Mouse (Mus musculus) brain, embryonic 14.5 days (tissue): ENCODE data around the gene Nfkbiz. TPM values are rescaled to one million over a fixed set of nuclear protein-coding genes. Genes with fewer than 3 reads are reported as not detected.
"Not testable (repeated sequence)": the region's sequence is repeated elsewhere in the genome, so short reads cannot be mapped to it uniquely, and the experiment has no call there.

Experiments used
- DNase-seq: peaks from one replicate; pipeline ENCODE4 v3.0.0-alpha.2; 2011; ENCODE audit warnings: low read depth
- CTCF ChIP-seq: fragments of 200-500 bp; IDR thresholded peaks from 2 replicates; pipeline ENCODE4 v1.5.1; 2012; ENCODE audit warnings: inconsistent platforms, mild to moderate bottlenecking, moderate library complexity, borderline replicate concordance; ENCODE audit not compliant: insufficient read depth, insufficient read length; ENCODE audit errors: extremely low read depth
- POLR2A ChIP-seq: fragments of 200-500 bp; IDR thresholded peaks from 2 replicates; pipeline ENCODE4 v1.6.1; 2012; ENCODE audit warnings: mild to moderate bottlenecking, inconsistent platforms, borderline replicate concordance; ENCODE audit not compliant: poor library complexity, insufficient read depth, insufficient read length, severe bottlenecking; ENCODE audit errors: extremely low read depth
- polyA plus RNA-seq: library from polyadenylated mRNA; depleted of rRNA; stranded (reverse); fragments of >200 nt; gene quantifications from 2 replicates; pipeline ENCODE4 v1.2.3, GENCODE M21; 2012; rRNA removed

Nfkbiz gene
- 2.5 and 2.7 TPM in 2 replicates for polyA plus RNA-seq

- TF ChIP-seq CTCF (no peak), POLR2A (peak; percentile 6; the same call in 1 of the 2 replicates)
- DNase-seq = peak; percentile 90
These were observed at the start of gene Nfkbiz for GRCm38 (mm10) chr16:55838510-55839474. TSS of gene Nfkbiz (minus strand) at chr16:55838899.

- TF ChIP-seq POLR2A (no peak), CTCF (peak; percentile 40; the same call in 1 of the 2 replicates)
- DNase-seq = no peak
These were observed 49.3 kb upstream of the Nfkbiz start for GRCm38 (mm10) chr16:55887814-55888583.

GRCm38 (mm10) chr16:55884246-55884645 is 45.5 kb upstream of the Nfkbiz start:
- TF ChIP-seq POLR2A = no peak
- DNase-seq = no peak

- no peak for TF ChIP-seq CTCF
- DNase-seq = no peak
These were observed 37.3 kb upstream of the Nfkbiz start for GRCm38 (mm10) chr16:55876025-55876424.

- DNase-seq = no peak
- TF ChIP-seq CTCF (no peak), POLR2A (no peak)
These were observed 25.1 kb upstream of the Nfkbiz start for GRCm38 (mm10) chr16:55863832-55864231.

GRCm38 (mm10) chr16:55863149-55863815 is 24.6 kb upstream of the Nfkbiz start:
- peak; percentile 87 for DNase-seq
- TF ChIP-seq POLR2A = no peak
- TF ChIP-seq CTCF = peak; percentile 93

GRCm38 (mm10) chr16:55861104-55861503 is 22.4 kb upstream of the Nfkbiz start:
- peak; percentile 42 for DNase-seq
- no peak for TF ChIP-seq CTCF
- TF ChIP-seq POLR2A = no peak

GRCm38 (mm10) chr16:55859421-55859820 is 20.7 kb upstream of the Nfkbiz start:
- DNase-seq = not testable (repeated sequence)

GRCm38 (mm10) chr16:55858465-55858864 is 19.8 kb upstream of the Nfkbiz start:
- no peak for TF ChIP-seq POLR2A
- peak; percentile 67 for TF ChIP-seq CTCF
- peak; percentile 54 for DNase-seq

- no peak for TF ChIP-seq POLR2A
- peak; percentile 79; the same call in 1 of the 2 replicates for TF ChIP-seq CTCF
- DNase-seq = peak; percentile 93
These were observed 14.4 kb upstream of the Nfkbiz start for GRCm38 (mm10) chr16:55852943-55853727.

- no peak for DNase-seq
- TF ChIP-seq POLR2A (no peak), CTCF (no peak)
These were observed 13.8 kb upstream of the Nfkbiz start for GRCm38 (mm10) chr16:55852515-55852914.
